Mouse (Mus musculus): ENCODE measurements around the gene Nr1h5.
A peak's percentile ranks its signal among the peaks of the same experiment; 100 is the strongest.

Gene Nr1h5

GRCm38 (mm10) chr3:102964033-102964432 lies at the start of gene Nr1h5:
Gene Nr1h5 (minus strand): TSS chr3:102964133.
- no peak for ATAC-seq (ENCODE audit: low TSS enrichment)

GRCm38 (mm10) chr3:103001595-103001994 lies 37.7 kb upstream of the Nr1h5 start:
- ATAC-seq (ENCODE audit: low TSS enrichment): no peak

- no peak for ATAC-seq (ENCODE audit: low TSS enrichment)
These were observed 33.7 kb upstream of the Nr1h5 start for GRCm38 (mm10) chr3:102997591-102997990.

GRCm38 (mm10) chr3:102997036-102997435 lies 33.1 kb upstream of the Nr1h5 start:
- ATAC-seq (ENCODE audit: low TSS enrichment): no peak

- ATAC-seq (ENCODE audit: low TSS enrichment): peak; percentile 99
These were observed 31.8 kb upstream of the Nr1h5 start, which contains the start of gene Sike1 for GRCm38 (mm10) chr3:102995605-102996321. Gene Sike1 (plus strand): TSS chr3:102995708.

GRCm38 (mm10) chr3:102995233-102995604 lies 31.3 kb upstream of the Nr1h5 start:
- ATAC-seq (ENCODE audit: low TSS enrichment): peak; percentile 58

- no peak for ATAC-seq (ENCODE audit: low TSS enrichment)
These were observed 29.0 kb upstream of the Nr1h5 start for GRCm38 (mm10) chr3:102992936-102993335.

GRCm38 (mm10) chr3:102991041-102991440 lies 27.1 kb upstream of the Nr1h5 start:
- no peak for ATAC-seq (ENCODE audit: low TSS enrichment)

- no peak for ATAC-seq (ENCODE audit: low TSS enrichment)
These were observed 16.4 kb upstream of the Nr1h5 start for GRCm38 (mm10) chr3:102980349-102980736.

GRCm38 (mm10) chr3:102979550-102980348 lies 15.8 kb upstream of the Nr1h5 start:
- ATAC-seq (ENCODE audit: low TSS enrichment): peak; percentile 78

- no peak for ATAC-seq (ENCODE audit: low TSS enrichment)
These were observed 13.0 kb upstream of the Nr1h5 start for GRCm38 (mm10) chr3:102976906-102977305.

- ATAC-seq (ENCODE audit: low TSS enrichment): peak; percentile 47; the same call in 1 of the 2 replicates
These were observed 6.6 kb upstream of the Nr1h5 start for GRCm38 (mm10) chr3:102970508-102970907.

- no peak for ATAC-seq (ENCODE audit: low TSS enrichment)
These were observed 6.1 kb upstream of the Nr1h5 start for GRCm38 (mm10) chr3:102970067-102970466.

GRCm38 (mm10) chr3:102955596-102955995 lies 8.3 kb downstream of the Nr1h5 start:
- no peak for ATAC-seq (ENCODE audit: low TSS enrichment)

- no peak for ATAC-seq (ENCODE audit: low TSS enrichment)
These were observed 8.8 kb downstream of the Nr1h5 start for GRCm38 (mm10) chr3:102955143-102955542.

GRCm38 (mm10) chr3:102954476-102954875 lies 9.5 kb downstream of the Nr1h5 start:
- no peak for ATAC-seq (ENCODE audit: low TSS enrichment)

- no peak for ATAC-seq (ENCODE audit: low TSS enrichment)
These were observed 17.1 kb downstream of the Nr1h5 start for GRCm38 (mm10) chr3:102946861-102947260.

- ATAC-seq (ENCODE audit: low TSS enrichment): no peak
These were observed 17.6 kb downstream of the Nr1h5 start for GRCm38 (mm10) chr3:102946312-102946711.

GRCm38 (mm10) chr3:102938100-102938499 lies 25.8 kb downstream of the Nr1h5 start:
- no peak for ATAC-seq (ENCODE audit: low TSS enrichment)

- no peak for ATAC-seq (ENCODE audit: low TSS enrichment)
These were observed 28.2 kb downstream of the Nr1h5 start, which contains the start of gene Sycp1 for GRCm38 (mm10) chr3:102935451-102936354. Gene Sycp1 (minus strand): TSS chr3:102936100.

- no peak for ATAC-seq (ENCODE audit: low TSS enrichment)
These were observed 64.8 kb downstream of the Nr1h5 start for GRCm38 (mm10) chr3:102899136-102899535.

Data from frontal cortex, adult (tissue).